Mouse (Mus musculus): ENCODE measurements around the gene Inpp5e.
"Not testable (repeated sequence)": the region's sequence is repeated elsewhere in the genome, so short reads cannot be mapped to it uniquely, and the experiment has no call there.

Gene Inpp5e

GRCm38 (mm10) chr2:26418120-26418519 is 9.1 kb upstream of the Inpp5e start:
- no peak for DNase-seq (ENCODE audit: low read depth, low spot score)

GRCm38 (mm10) chr2:26417066-26417465 is 8.1 kb upstream of the Inpp5e start:
- DNase-seq (ENCODE audit: low read depth, low spot score), result no peak

GRCm38 (mm10) chr2:26410931-26411411 is 2.0 kb upstream of the Inpp5e start:
- DNase-seq (ENCODE audit: low read depth, low spot score), result no peak

GRCm38 (mm10) chr2:26410091-26410490 is 1.1 kb upstream of the Inpp5e start:
- no peak for DNase-seq (ENCODE audit: low read depth, low spot score)

- no peak for DNase-seq (ENCODE audit: low read depth, low spot score)
These were observed 359 bp upstream of the Inpp5e start for GRCm38 (mm10) chr2:26409362-26409761.

- no peak for DNase-seq (ENCODE audit: low read depth, low spot score)
These were observed 5.7 kb downstream of the Inpp5e start for GRCm38 (mm10) chr2:26403306-26403705.

GRCm38 (mm10) chr2:26402265-26402664 is 6.7 kb downstream of the Inpp5e start:
- DNase-seq (ENCODE audit: low read depth, low spot score), result no peak

- no peak for DNase-seq (ENCODE audit: low read depth, low spot score)
These were observed 8.0 kb downstream of the Inpp5e start for GRCm38 (mm10) chr2:26401023-26401422.

GRCm38 (mm10) chr2:26400296-26400695 is 8.7 kb downstream of the Inpp5e start:
- DNase-seq (ENCODE audit: low read depth, low spot score), result no peak

GRCm38 (mm10) chr2:26399647-26400046 is 9.4 kb downstream of the Inpp5e start:
- DNase-seq (ENCODE audit: low read depth, low spot score), result no peak

- DNase-seq (ENCODE audit: low read depth, low spot score), result no peak
These were observed 10.0 kb downstream of the Inpp5e start for GRCm38 (mm10) chr2:26398978-26399377.

- DNase-seq (ENCODE audit: low read depth, low spot score), result no peak
These were observed 17.4 kb downstream of the Inpp5e start for GRCm38 (mm10) chr2:26391617-26392016.

GRCm38 (mm10) chr2:26390954-26391353 is 18.0 kb downstream of the Inpp5e start:
- no peak for DNase-seq (ENCODE audit: low read depth, low spot score)

GRCm38 (mm10) chr2:26389154-26389690 is 19.8 kb downstream of the Inpp5e start, which contains the start of the genes Entr1 and Pmpca:
Gene Entr1 (minus strand): TSS chr2:26389316.
Gene Pmpca (plus strand): TSS chr2:26389339.
- peak; percentile 69 for DNase-seq (ENCODE audit: low read depth, low spot score)

- no peak for DNase-seq (ENCODE audit: low read depth, low spot score)
These were observed 20.3 kb downstream of the Inpp5e start for GRCm38 (mm10) chr2:26388682-26389153.

GRCm38 (mm10) chr2:26387713-26388112 is 21.3 kb downstream of the Inpp5e start:
- no peak for DNase-seq (ENCODE audit: low read depth, low spot score)

GRCm38 (mm10) chr2:26380871-26381270 is 28.1 kb downstream of the Inpp5e start:
- not testable (repeated sequence) for DNase-seq (ENCODE audit: low read depth, low spot score)

- peak; percentile 75 for DNase-seq (ENCODE audit: low read depth, low spot score)
These were observed 28.8 kb downstream of the Inpp5e start, which contains the start of gene Snapc4 for GRCm38 (mm10) chr2:26380131-26380771. Gene Snapc4 (minus strand): TSS chr2:26380653.

GRCm38 (mm10) chr2:26372396-26372795 is 36.6 kb downstream of the Inpp5e start:
- DNase-seq (ENCODE audit: low read depth, low spot score), result no peak

- DNase-seq (ENCODE audit: low read depth, low spot score), result no peak
These were observed 40.4 kb downstream of the Inpp5e start for GRCm38 (mm10) chr2:26368572-26368971.

GRCm38 (mm10) chr2:26367911-26368310 is 41.1 kb downstream of the Inpp5e start:
- no peak for DNase-seq (ENCODE audit: low read depth, low spot score)

- no peak for DNase-seq (ENCODE audit: low read depth, low spot score)
These were observed 44.1 kb downstream of the Inpp5e start for GRCm38 (mm10) chr2:26364738-26365465.
